Mouse (Mus musculus): Measurements from ENCODE around the gene Mafg.
"Not testable (repeated sequence)": the region's sequence is repeated elsewhere in the genome, so short reads cannot be mapped to it uniquely, and the experiment has no call there.

The Mafg gene

DNA sequence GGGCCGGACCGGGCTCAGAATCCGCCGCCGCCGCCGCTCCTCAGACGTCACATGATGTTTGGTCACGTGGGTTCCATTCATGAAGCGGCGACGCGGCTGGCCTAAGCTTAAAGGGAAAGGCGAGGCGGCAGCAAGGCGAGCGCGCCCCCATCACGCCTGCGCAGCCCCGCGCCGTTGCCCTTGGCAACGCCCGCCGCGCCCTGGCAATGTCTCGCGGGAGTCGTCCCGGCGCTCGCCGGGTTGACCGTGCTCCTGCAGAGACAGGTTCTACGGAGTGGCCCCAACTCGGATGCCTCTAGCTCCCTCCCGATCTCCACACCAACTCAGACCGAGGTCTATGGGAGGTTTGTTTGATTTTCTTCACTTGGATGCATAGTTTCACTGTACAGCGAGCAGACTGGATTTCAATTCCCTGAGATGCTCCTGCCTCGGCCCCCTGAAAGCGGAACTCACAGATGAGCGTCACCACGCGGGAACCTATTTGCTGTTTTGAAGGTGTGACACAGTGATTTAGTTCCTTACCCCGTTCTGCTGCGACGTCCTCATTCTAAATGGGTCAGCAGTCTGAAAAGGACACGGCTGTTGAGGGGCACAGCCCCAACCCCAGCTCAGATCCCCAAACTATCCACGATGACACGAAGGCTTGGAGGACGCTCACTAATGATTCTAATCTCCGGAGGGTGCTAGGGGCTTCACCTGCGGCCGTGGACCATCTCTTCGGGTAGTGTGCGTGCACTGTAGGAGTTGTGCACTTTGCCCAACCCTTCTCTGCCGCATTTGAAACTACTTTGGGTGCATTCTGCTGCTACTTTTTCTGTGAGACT lies at the start of gene Mafg:
TSS of gene Mafg (minus strand) at position 81 of the 824 bp plus-strand sequence.
- peak; percentile 87 for DNase-seq (ENCODE audit: low spot score)

DNA sequence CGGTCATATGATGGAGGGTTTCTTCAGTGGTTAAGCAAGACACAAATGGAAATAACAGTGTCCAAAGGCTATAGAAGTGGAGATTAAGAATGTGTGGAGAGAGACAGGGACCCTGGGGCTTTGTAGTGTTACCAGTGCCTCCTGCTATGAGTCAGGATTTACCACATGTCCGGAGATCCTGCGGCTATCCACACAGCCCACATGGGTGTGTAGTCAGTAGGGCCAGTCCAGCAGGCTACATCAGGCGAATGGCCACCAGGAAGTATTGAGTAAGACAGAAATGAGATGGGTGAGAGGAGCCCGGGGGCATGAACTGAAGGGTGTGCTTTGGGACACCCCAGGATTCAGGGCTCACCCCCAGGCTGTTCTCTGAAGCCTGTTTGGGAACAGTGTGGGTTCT lies 49.3 kb upstream of the Mafg start:
- no peak for DNase-seq (ENCODE audit: low spot score)

DNA sequence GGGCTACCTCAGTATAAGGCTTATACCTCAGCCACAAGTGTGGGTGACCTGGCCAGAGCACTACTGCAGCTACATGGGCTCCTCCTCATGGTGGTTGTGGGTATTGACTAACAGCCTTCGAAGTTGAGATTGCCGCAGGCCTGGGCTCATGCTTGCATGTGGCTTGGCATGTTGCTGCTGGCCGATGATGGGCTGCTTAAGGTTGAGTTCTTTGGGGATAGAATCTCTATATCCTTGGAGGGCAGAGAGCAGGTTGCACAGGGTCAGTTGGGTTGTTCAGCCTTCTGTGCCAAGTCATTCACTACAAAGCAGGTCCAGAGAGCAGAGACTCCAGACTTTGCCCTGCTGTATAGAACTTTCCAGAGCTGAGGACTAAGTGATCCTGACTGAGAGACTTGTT lies 46.5 kb upstream of the Mafg start:
- no peak for DNase-seq (ENCODE audit: low spot score)

DNA sequence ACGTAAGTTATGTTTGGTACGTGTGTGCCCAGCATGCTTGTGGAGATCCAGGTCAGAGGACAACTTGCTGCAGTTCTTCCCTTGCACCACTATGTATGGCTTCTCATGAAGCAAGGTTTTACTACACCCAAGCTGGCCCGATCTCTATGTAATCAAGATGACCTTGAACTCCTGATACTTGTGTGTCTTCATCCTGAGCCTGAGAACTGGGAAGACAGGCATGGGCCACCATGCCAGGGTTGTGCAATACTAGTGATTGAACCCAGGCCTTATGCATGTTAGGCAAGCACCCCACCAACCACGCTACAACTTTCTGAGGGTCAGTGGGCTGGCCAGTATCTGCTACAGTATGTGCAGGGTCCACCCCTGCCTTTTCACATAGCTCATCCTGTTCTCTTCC lies 43.6 kb upstream of the Mafg start:
- DNase-seq (ENCODE audit: low spot score), result no peak

DNA sequence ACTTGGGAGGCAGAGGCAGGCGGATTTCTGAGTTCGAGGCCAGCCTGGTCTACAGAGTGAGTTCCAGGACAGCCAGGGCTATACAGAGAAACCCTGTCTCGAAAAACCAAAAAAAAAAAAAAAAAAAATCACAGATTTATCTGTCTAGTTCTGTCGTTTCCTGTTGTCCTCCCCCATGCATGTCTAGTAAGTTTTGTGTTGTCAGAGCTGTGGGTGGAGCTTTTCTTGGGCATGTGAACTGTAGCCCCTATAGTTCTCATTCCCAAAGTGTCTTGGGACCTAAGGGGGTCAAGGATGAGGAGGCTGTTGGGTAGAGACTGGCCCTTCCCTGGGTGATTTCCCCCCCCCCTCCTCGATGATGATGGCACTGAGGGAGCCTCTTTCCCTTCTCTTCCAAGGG lies 42.5 kb upstream of the Mafg start:
- not testable (repeated sequence) for DNase-seq (ENCODE audit: low spot score)

DNA sequence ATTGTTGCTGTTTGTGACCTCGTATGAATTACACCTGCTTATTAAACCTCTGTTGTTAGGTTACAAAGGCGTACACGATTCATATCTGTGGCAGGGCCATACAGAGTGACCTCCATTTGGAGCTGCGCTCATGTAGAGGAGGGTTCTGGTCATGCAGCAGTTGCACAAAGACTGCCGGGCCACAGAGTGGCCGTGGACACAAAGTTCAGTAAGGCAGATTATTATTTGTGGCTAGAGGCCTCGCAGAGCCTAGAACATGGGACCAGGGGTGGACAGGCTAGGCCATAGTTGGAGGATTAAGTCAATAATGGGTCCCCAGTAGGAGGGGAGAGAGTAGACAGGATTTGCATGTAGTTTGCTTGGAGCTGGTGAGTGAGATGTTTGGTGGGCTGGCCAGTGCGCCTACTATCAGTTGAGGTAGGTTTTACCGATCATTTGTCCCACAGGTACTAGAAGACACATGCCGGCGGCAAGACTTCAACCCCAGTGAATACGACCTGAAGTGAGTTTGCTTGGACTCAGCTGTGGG lies 40.3 kb upstream of the Mafg start:
- DNase-seq (ENCODE audit: low spot score), result no peak

DNA sequence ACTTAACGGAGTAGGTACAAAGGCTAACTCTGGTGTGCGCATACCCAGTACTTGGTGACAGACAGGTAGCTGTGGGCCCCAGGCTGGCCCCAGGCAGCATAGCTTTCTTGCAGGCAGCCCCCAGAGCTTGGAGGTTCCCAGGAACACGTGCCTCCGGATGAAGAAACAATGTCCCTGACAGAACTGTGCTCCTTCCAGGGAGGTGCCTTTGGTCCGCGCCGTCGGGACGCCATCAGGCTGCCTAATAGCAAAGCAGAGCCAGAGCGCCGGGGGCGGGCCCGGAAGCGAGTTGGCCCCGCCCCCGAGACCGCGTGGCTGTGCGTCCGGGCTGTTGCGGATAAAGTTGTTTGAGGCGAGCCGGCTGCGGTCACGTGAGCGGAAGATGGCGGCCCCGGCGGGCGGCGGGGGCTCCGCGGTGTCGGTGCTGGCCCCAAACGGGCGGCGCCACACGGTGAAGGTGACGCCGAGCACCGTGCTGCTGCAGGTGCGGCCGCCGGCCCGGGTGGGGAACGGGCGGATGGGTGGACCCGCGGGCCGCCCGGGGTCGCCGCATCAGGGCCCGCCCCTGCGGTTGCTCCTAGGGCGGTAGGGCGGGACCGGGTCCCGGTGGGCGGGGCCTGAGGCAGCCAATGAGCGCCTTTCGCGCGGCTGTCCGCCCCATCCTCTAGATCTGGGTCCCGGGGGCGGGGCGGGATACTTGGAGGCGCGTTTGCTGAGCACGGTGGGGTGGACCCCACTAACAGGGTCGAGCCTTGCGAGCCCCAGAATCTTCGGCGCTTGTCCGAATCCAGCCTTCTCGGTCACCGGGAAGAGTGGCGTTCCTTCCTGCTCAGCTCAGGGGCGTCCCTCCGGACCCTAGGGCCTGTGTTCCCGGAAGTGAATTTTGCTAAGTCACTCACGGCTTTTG lies 39.5 kb upstream of the Mafg start, which contains the start of gene Aspscr1:
TSS of gene Aspscr1 (plus strand) at position 287 of the 907 bp plus-strand sequence.
- peak; percentile 94 for DNase-seq (ENCODE audit: low spot score)

DNA sequence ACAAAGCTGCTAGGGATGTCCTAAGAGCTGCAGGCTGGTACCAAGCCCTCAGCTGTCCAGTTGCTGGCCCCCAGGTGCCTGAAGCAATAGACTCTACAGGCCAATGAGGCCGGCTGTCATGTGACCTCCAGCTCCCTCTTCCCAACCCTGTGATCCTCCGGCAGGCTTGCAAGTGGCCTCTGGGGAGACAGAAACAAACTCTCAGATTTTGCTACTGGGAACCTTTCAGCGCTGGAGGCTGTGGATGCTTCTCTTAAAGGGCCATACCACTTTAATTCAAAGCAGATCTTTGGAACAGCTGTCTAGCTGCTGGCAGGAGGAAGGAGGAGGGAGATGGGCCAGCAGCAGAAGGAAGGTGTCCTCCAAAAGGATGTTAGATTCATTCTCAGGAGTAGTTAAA lies 33.2 kb upstream of the Mafg start:
- DNase-seq (ENCODE audit: low spot score), result no peak

DNA sequence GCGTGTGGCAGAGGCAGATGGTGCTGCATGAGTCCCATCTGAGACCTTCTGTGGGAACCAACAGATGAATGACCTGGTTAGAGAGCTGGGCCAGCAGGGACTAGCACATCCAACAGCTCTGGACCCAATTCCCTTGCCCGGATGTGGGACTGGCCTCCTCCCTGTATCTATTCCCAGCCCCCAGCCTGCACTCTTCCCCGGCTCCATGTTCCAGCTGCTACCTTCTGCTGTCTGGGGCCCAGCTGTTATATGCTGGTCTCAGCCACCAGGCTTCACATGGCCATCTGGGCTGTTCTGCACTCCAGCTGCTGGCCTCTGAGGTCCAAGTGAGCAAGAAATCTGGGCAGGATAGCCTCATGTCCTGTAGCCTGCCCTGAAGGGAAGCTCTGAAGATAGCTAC lies 32.0 kb upstream of the Mafg start:
- no peak for DNase-seq (ENCODE audit: low spot score)

DNA sequence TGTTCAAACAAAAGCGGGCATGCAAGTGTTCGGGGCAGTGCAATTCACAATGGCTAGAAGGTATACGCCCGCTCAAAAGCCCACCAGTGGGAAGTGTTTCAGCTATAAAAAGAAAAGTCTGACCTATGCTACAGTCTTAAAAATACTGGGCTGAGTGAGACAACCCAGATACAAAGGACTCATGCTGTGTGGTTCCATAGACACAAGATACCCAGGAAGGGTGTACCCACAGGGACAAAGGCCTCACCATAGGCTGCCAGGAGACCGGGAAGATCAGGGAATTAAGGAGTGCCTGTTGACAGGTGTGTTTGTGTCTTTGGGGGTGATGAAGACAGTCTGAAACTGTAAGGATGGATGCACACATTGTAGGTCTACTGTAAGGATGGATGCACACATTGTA lies 30.3 kb upstream of the Mafg start:
- DNase-seq (ENCODE audit: low spot score), result no peak

DNA sequence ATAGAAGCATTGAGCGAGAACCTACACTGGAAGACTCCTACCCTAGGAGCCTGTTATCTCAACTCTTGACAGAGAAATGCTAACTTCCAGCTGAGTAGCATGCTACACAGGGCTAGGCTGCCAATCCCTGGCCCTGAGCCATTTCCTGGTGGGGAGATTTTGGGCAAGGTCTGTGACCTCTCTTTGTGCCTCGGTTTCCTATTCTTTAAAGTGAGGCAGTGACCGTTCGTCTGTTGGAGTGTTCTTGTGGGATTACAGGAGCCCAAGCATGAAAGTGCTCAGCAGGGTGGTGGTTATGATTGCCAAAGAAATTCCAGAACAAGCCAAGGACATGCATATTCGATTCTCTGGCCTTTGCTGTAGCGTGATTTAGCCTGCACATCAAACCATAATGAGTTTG lies 29.4 kb upstream of the Mafg start:
- DNase-seq (ENCODE audit: low spot score), result no peak

DNA sequence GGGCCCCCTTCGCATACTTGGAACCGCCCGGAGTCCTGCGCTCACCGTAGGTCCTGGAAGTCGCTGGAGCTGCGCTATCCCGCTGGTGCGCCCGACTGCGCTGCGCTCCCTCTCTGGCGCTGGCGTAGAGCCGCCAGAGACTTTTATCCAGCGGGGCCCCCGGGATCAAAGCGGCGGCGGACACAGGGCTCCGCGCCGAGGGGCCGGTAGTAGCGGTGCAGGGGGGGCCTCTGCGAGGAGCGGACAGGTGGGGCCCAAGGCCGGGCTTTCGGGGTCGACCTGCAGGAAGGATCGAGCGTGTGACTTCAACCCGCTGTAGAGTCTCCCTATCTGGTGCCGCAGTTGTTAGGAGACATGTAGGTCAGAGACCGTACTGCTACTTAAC lies 27.7 kb upstream of the Mafg start, which contains the start of gene Notum:
TSS of gene Notum (minus strand) at position 100 of the 385 bp plus-strand sequence.
- no peak for DNase-seq (ENCODE audit: low spot score)

DNA sequence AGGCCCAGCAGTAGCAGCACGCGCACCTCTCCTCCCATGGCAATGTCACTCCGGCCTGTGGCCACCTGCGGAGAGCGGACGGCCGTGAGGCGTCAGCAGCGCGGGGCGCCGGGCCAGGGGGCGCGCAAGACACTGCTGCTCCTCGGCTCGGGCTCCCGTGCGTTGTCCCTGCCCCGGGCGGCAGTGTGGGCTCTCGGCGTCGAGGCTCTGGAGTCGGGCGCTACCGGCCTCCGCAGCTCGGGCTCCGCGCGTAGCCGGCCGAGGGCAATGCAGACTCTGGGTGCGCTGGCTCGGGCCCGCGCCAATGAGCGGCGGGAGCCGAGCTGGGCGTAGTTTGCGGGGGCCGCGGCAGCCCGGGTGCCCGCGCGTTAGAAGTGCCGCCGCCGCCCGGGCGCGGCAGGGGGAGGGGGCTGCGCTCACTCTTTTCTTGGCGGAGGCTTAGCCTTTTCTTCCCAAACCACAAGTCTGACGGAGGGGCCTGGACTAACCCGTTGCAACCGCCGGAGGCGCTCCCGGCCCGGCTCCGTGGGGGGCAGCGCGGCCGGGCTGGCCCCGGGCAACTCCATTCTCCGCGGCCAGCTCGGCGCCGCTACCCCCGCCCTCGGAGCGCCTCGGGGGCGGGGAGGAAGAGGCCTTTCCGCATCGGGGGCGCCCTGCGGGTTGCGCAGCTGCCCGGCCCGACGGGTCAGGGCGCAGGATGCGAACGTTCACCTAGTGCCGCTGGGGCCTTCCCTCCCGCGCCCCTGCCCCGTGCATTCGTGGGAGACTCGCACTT lies 27.1 kb upstream of the Mafg start:
- no peak for DNase-seq (ENCODE audit: low spot score)

DNA sequence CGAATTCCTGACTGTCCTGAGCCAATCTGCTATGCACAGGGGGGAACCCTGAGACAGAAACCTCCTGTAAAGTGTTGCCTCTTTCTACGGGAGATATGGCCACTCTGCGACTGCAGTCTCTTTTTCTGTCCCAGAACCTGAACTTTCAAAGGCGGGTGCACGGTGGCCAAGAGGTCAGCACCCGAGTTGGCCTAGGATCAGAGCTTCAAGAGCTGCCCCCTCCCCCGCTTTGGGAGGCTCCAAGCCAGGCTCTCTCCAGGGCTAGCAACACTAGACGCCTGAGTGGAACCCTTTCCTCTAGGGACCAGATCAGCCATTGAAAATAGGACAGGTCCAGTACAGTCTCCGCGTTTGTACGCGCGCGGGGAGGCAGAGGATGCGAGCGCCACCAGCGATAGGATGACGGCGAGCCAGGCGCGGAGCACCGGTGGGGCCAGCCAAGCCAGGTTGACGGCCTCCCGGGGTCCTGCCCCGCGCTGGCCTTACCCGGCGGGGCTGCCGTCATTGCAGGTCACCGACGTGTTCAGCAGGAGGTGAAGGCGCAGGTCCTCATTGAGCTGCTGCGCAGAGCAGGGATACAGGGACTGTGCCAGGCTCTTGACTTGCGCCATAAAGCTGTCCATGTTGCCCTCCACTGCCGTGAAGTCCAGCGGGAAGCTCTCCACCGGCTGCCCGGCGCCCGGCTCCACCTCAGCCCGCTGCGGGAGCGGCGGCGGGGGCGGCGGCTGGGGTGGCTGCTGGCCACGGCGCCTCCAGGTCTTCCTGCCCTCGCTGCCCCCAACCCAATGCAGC lies 26.3 kb upstream of the Mafg start:
- no peak for DNase-seq (ENCODE audit: low spot score)

DNA sequence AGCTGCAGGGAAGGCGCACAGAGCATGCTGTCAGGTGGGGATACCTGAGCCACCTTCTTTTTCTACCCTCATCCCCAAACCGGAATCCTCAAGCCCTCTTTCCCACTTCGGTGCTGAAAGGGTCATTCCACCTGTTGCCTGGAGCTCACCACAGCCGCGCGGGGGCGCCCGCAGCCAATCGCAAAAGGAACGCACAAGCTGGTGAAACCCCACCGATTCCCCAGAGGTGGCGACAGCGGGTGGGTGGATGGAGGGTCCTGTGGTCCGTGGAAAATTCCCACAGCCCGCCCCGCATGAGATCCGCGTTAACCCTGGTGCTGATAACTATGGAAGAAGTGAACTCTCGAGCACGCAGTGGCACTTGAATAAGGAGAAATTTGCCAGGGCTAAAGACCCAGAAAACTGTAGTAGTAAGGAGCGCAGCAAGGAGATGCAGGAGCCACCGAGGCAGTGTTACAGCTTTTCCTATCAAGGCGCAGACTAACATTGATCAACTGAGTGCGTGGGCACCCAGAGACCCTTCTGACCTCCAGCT lies 25.5 kb upstream of the Mafg start:
- DNase-seq (ENCODE audit: low spot score), result peak; percentile 68

DNA sequence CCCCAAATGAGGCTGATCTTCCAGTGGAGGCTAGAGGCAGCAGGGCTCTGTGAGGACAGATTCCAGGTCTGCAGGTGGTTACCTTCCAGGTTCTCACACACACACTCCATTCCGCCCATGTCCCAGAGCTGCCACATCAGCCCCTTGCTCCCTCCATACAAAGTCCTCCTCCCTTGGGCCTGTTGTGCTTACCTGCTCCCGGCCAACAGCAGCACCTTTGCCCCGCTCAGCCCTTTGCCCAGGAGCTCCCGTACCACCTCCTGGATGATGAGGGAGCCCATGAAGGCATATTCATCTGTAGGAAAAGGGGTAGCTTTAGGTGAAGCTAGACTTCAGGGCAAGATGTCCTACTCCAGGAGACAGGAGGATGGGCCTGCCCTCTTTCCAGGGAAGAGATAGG lies 23.9 kb upstream of the Mafg start:
- no peak for DNase-seq (ENCODE audit: low spot score)

DNA sequence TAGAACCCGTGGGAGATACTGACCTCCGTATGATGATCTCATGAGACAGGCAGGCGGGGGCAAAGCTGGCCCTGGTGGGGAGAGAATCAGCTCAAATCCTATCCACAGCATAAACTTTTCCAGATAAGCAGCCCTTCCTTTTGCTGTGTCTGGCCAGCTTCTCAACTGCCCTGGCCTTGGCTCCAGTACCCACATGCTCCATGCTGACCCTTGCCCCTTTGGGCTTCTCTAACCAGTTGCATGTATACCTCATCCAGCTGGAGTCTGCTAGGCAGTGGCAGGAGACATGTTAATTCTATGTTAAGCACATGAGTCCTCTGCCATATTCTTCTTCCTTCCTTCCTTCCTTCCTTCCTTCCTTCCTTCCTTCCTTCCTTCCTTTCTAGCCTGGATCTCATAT lies 21.3 kb upstream of the Mafg start:
- DNase-seq (ENCODE audit: low spot score), result no peak

DNA sequence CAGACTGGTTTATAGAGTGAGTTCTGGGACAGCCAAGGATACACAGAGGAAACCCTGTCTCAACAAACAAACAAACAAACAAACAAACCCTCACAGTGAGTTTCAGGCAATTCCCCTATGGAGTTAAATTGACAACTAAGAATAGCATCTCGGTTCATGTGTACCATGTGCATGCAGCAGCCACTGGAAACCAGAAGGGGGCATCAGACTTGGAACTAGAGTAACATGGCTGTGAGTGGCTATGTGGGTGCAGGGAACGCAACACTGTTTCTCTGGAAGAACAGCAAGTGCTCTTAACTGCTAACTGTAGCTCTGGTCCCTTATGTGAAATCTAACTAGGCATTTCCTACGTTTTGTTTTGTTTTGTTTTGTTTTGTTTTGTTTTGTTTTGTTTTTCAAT lies 18.5 kb upstream of the Mafg start:
- no peak for DNase-seq (ENCODE audit: low spot score)

DNA sequence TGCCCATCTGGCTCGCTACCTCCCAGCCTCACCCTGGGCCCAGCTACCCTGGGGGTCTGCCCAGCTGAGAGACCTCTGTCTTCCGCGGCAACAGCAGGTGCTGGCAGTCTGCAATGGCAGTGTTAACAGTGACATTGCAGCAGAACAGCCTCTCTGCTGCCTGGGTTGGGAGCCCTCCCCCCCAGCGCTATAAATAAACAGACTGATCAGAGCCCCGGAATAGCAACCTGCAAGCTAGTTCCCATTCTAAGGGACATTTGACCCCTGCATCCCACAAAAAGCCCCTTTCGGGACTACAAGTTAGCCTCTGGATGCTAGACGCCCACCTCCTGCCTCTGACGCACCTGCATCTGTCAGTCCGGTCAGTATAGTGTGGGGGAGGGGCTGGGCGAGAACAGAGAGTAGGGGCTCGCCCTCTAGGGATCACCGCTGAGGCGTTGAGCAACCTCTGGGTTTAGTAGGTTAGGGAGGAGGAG lies 14.6 kb upstream of the Mafg start, which contains the start of gene Myadml2:
TSS of gene Myadml2 (minus strand) at position 158 of the 476 bp plus-strand sequence.
- DNase-seq (ENCODE audit: low spot score), result no peak

DNA sequence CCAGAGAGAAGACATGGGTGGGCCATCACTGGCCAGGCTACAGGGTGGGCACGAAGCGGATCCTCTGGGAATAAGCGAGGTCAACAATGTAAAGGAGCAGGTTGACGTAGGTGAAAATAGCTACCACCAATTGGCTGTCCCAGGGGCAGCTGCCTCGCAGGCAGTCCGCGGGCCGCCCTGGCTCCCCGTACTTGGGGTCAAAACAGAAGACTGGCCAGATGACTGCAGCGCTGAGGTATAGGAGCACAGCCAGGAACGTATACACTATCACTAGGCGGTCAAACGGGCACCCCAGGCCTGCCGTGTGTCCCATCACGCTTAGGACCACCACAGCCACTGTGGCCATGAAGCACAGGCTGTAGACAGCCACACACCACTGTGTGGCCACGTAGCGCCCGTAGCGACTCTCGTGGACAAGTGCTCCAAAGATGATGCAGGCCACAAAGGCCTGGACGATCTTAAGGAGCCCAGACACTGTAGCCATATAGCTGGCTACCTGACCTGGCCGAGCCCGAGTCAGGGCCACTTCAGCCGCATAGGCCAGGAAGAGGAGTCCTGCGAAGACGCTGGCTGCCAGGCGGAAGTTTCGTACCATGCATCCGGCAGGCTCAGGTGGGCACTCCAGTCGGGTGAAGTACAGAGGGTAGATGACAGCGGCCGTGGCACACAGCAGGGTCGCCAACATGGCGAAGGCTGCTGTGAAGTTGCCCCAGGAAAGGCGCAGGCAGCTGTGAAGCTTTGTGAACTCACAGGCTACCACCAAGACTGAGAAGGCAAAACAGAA lies 13.8 kb upstream of the Mafg start:
- DNase-seq (ENCODE audit: low spot score), result no peak
